Mouse (Mus musculus) liver, embryonic 14.5 days (tissue): ENCODE measurements around the gene Rpain. TPM values are rescaled to one million over a fixed set of nuclear protein-coding genes. Genes with fewer than 3 reads are reported as not detected.

Experiments
- ATAC-seq: fragments of 200-750 bp; cut with Nextera tagmentation; 2 replicates; pipeline ENCODE4 v1.8.0; 2017; ENCODE audit warnings: moderate number of reproducible peaks, mild to moderate bottlenecking, moderate library complexity; ENCODE audit not compliant: insufficient read depth
- DNase-seq, 3 experiments: peaks; one replicate each; pipeline ENCODE4 v3.0.0-alpha.2; 2012 to 2013; ENCODE audit warnings: low read depth in 3 of 3, low spot score in 3 of 3
- H3K27ac ChIP-seq: fragments of 300-500 bp; sonication (generic); 2 replicates; pipeline ENCODE4 v1.5.1; 2014; ENCODE audit warnings: moderate library complexity, mild to moderate bottlenecking, control low read depth, inconsistent platforms
- H3K27me3 ChIP-seq: fragments of 300-500 bp; sonication (generic); 2 replicates; pipeline ENCODE4 v1.6.1; 2014; ENCODE audit warnings: mild to moderate bottlenecking, low read length, moderate library complexity; ENCODE audit not compliant: control insufficient read depth, insufficient read depth
- H3K36me3 ChIP-seq: fragments of 300-500 bp; sonication (generic); replicated peaks from 2 replicates; pipeline ENCODE4 v1.6.1; 2014; ENCODE audit warnings: low read depth; ENCODE audit not compliant: control insufficient read depth, insufficient read depth
- H3K4me1 ChIP-seq, 2 experiments: fragments of 200-500 bp in 1 of 2; fragments of 300-500 bp in 1 of 2; sonication (generic) in 1 of 2; replicated peaks; 2 replicates each; pipeline ENCODE4 v1.6.1; 2012 to 2014; ENCODE audit warnings: antibody characterized with exemption in 1 of 2, inconsistent platforms in 1 of 2, low read length in 1 of 2; ENCODE audit not compliant: control insufficient read depth in 2 of 2, insufficient read depth in 2 of 2
- H3K4me2 ChIP-seq: fragments of 300-500 bp; sonication (generic); 2 replicates; pipeline ENCODE4 v1.6.1; 2014; ENCODE audit warnings: low read depth, mild to moderate bottlenecking, control low read depth, moderate library complexity
- H3K4me3 ChIP-seq, 2 experiments: fragments of 200-500 bp in 1 of 2; fragments of 300-500 bp in 1 of 2; sonication (generic) in 1 of 2; 2 replicates each; pipeline ENCODE4 v1.5.1; 2012 to 2014; ENCODE audit warnings: low read depth in 2 of 2, low read length in 2 of 2, mild to moderate bottlenecking in 2 of 2, control low read depth in 1 of 2, inconsistent platforms in 1 of 2, moderate library complexity in 1 of 2; ENCODE audit not compliant: insufficient read depth in 1 of 2
- H3K9ac ChIP-seq: fragments of 300-500 bp; sonication (generic); replicated peaks from 2 replicates; pipeline ENCODE4 v1.6.1; 2014; ENCODE audit warnings: mild to moderate bottlenecking, control low read depth, moderate library complexity
- H3K9me3 ChIP-seq: fragments of 300-500 bp; sonication (generic); 2 replicates; pipeline ENCODE4 v1.6.1; 2016; ENCODE audit warnings: low read length, mixed read lengths; ENCODE audit not compliant: control insufficient read depth
- CTCF ChIP-seq: IDR thresholded peaks from 2 replicates; pipeline ENCODE4 v1.5.1; 2016; ENCODE audit warnings: antibody characterized with exemption, low read depth, control low read depth
- EP300 ChIP-seq: IDR thresholded peaks from 2 replicates; pipeline ENCODE4 v1.6.1; 2016; ENCODE audit warnings: antibody characterized with exemption, low read depth
- WGBS: fragments of 180-500 bp; shearing (Covaris S2); extraction: QIAGEN DNeasy Blood & Tissue Kit; methylation state at CpG from one replicate; pipeline ENCODE4 v1.1.7; 2014; ENCODE audit not compliant: insufficient replicate concordance; 5-methylcytosine and 5-hydroxymethylcytosine counted together
- polyA plus RNA-seq, 2 experiments: library from polyadenylated mRNA; depleted of rRNA in 1 of 2; stranded (reverse) in 1 of 2; unstranded in 1 of 2; fragments of >200 nt; fragmentation: Nextera tagmentation in 1 of 2; extraction: Ambion mirVana in 1 of 2; gene quantifications; 2 replicates each; pipeline versions ENCODE4 v1.2.1 to v1.2.3; 2012 to 2014

Rpain gene
- polyA plus RNA-seq, 2 experiments: 60.2 to 109 TPM

DNA sequence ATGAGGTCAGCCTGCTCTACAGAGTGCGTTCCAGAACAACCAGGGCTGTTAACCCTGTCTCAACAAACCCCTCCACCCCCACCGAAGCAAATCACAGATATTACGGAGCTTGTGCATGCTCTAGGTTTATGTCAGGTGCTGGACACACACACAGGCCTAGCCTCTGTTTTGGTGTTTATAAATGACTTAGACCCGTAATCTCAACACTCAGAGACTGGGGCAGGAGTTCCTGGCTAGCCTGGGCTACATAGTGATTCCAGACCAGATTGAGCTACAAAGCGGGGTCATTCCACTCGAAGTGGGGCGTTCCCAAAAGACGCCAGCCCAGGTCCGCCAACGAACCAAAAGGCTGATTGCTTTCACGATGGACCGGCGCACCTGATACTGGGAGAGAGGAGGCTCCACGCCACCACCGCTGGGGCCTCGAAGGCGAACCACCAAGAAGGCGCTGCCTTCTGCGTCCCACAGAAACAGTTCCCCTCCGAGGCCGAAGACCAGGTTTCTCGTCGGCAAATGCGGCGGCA, 680 bp upstream of the Rpain start:
- WGBS: 0% methylated on average over 25 of the region's 25 CpGs
- DNase-seq (peak in 1 of 3 experiments; percentile 29), ATAC-seq (peak; percentile 2; the same call in 1 of the 2 replicates)
- Histone ChIP-seq H3K9ac (peak overlapping the region; percentile 91), H3K27me3 (no peaks in the 10 kb centered on the region), H3K4me3 (peak overlapping the region; percentile 68 to 96), H3K27ac (peak overlapping the region; percentile 81), H3K4me2 (peak overlapping the region; percentile 95), H3K4me1 (peaks cover 17 to 19% of the 10 kb centered on the region in 2 experiments), H3K9me3 (no peaks in the 10 kb centered on the region), H3K36me3 (peaks cover 43% of the 10 kb centered on the region)
- TF ChIP-seq EP300 (no peak), CTCF (no peak)

DNA sequence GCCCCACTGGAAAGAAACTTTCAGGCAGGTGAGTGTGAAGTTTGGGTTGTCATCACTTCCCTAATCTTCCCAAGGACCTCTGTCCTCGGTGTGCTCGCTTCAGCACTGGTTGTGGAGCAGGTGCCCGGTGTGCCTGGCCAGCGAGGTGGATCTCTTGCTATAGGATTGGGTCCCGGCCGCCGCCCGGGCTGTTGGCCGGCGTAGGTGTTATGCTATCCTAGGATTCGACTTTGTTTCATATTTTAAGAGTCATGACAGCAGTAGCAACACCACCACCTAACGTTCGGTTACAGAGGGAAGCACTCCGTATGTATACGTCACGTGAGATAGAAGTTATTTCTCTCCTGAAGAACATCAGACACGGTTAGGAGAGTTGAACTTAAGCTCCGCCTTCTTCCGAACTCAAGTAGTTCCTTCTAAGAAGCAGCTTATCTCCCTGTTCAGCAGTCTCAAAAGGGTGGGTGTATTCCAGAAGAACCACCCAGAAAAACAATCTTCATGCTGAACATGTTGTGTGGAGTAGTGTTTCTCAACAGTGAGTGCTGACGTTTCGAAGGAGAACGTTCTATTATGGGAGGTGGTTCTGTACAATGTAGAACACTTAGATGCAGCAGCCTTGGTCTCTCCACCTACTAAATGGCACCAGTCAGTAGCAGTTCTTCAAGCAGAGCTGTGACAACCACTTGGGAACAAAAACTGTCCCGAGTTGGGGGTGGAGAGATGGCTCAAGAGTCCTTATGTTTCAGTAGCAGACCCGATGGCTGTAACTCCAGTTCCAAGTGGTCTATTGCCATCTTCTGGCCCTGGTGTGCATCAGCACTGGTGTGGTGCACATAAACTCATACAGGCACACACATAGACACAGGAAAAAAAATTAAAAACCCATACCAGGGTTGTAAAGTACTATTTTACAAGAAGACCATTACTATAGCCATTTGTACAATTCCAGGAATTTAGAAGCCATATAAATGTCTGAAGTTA, 837 bp downstream of the Rpain start:
- Histone ChIP-seq H3K4me3 (peak overlapping the region; percentile 95 to 96), H3K4me2 (peak overlapping the region; percentile 95), H3K9me3 (no peaks in the 10 kb centered on the region), H3K9ac (peak overlapping the region; percentile 79), H3K27ac (peak overlapping the region; percentile 97), H3K4me1 (peaks cover 16 to 19% of the 10 kb centered on the region in 2 experiments), H3K27me3 (no peaks in the 10 kb centered on the region), H3K36me3 (peaks cover 44% of the 10 kb centered on the region)
- TF ChIP-seq CTCF (peak; percentile 61), EP300 (peak; percentile 64)
- peak; percentile 68 for ATAC-seq
- peak; percentile 86 to 93 (median 89) for DNase-seq
- WGBS: 7% methylated on average over 24 of the region's 24 CpGs

- no peak overlapping the region for H3K27ac ChIP-seq
- no peak for TF ChIP-seq CTCF
- no peak for TF ChIP-seq EP300
- peaks cover 16 to 19% of the 10 kb centered on the region in 2 experiments for H3K4me1 ChIP-seq
- WGBS: 46% methylated on average over 1 of the region's 1 CpGs
- no peak for DNase-seq
- H3K9me3 ChIP-seq: no peaks in the 10 kb centered on the region
- no peak overlapping the region; a peak in 1 of 4 replicates for H3K4me3 ChIP-seq
- peak overlapping the region; percentile 95 for H3K4me2 ChIP-seq
- peaks cover 54% of the 10 kb centered on the region for H3K36me3 ChIP-seq
- ATAC-seq: no peak
- H3K27me3 ChIP-seq: no peaks in the 10 kb centered on the region
- no peak overlapping the region; the same call in 1 of the 2 replicates for H3K9ac ChIP-seq
Measured at GRCm38 (mm10) chr11:70972586-70972985, 2.6 kb downstream of the Rpain start.

DNA sequence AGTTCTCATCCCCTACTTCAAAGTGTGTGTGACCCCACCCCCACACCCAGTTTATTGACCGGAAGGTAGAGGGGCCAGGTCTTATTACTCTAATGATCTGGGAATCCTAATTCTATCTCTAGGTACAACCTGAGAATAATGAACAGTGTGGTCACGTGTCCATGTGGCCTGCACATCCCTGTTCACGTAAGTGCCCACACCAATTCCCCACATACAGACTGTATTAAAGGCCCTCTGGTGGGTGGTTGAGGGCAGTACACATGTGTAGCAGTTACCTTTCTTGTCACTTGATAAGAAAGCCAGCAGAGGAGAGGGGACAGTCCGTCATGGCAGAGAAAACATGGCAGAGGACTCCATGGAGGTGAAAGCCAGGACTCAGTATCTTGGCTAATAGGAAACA, 3.9 kb downstream of the Rpain start:
- DNase-seq (peak in 1 of 3 experiments; percentile 37), ATAC-seq (no peak)
- 65% methylated on average over 4 of the region's 4 CpGs for WGBS
- Histone ChIP-seq H3K9me3 (no peaks in the 10 kb centered on the region), H3K4me2 (no peak overlapping the region), H3K9ac (no peak overlapping the region), H3K27ac (no peak overlapping the region), H3K36me3 (peaks cover 64% of the 10 kb centered on the region), H3K4me3 (no peak overlapping the region), H3K4me1 (peaks cover 11 to 12% of the 10 kb centered on the region in 2 experiments), H3K27me3 (no peaks in the 10 kb centered on the region)
- TF ChIP-seq EP300: no peak
- TF ChIP-seq CTCF: peak; percentile 63

DNA sequence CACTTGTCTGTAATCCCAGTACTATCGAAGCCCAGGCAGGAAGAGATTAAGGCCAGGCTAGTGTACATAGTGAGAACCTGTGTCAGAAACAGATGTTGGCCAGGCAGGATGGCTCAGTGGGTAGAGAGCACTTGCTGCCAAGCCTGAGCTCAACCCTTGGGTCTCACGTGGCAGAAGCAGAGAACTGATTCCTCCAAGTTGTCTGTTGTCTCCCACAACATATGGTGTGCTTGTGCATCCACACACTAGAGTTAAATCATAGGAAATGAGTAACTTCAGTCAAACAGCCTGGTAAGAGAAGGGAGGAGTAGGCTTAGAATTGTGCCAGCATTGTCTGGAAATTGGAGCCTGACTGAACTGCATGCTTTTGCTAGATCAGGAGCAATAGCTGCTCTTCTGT, 5.2 kb downstream of the Rpain start:
- Histone ChIP-seq H3K9me3 (no peaks in the 10 kb centered on the region), H3K4me3 (no peak overlapping the region), H3K36me3 (peaks cover 77% of the 10 kb centered on the region), H3K9ac (no peak overlapping the region), H3K27me3 (no peaks in the 10 kb centered on the region), H3K4me2 (no peak overlapping the region), H3K27ac (no peak overlapping the region), H3K4me1 (peaks cover 11 to 12% of the 10 kb centered on the region in 2 experiments)
- DNase-seq (no peak), ATAC-seq (no peak)
- 57% methylated on average over 2 of the region's 2 CpGs for WGBS
- TF ChIP-seq EP300: no peak
- no peak for TF ChIP-seq CTCF
